Mouse (Mus musculus) liver, adult 2 months (tissue): ENCODE data around the gene Hoxd4. TPM values are rescaled to one million over a fixed set of nuclear protein-coding genes. Genes with fewer than 3 reads are reported as not detected.

Experiments used
- DNase-seq: peaks from one replicate; pipeline ENCODE4 v3.0.0-alpha.2; 2011; ENCODE audit warnings: low read depth, low spot score; ENCODE audit errors: extremely low read depth
- H3K27ac ChIP-seq: fragments of 200-500 bp; replicated peaks from 2 replicates; pipeline ENCODE4 v1.5.1; 2012; ENCODE audit warnings: low read depth, mild to moderate bottlenecking, control low read depth, inconsistent platforms, low read length; ENCODE audit not compliant: insufficient read depth
- H3K27me3 ChIP-seq: fragments of 200-500 bp; 2 replicates; pipeline ENCODE4 v1.6.1; 2012; ENCODE audit warnings: mild to moderate bottlenecking, moderate library complexity, low read length, inconsistent platforms; ENCODE audit not compliant: control insufficient read depth, insufficient read depth
- H3K36me3 ChIP-seq: fragments of 200-500 bp; 2 replicates; pipeline ENCODE4 v1.6.1; 2012; ENCODE audit warnings: low read length, inconsistent platforms; ENCODE audit not compliant: control insufficient read depth, insufficient read depth
- H3K4me1 ChIP-seq: fragments of 200-500 bp; 2 replicates; pipeline ENCODE4 v1.6.1; 2011; ENCODE audit warnings: low read length; ENCODE audit not compliant: control insufficient read depth, insufficient read depth
- H3K4me3 ChIP-seq: fragments of 200-500 bp; 2 replicates; pipeline ENCODE4 v1.5.1; 2011; ENCODE audit warnings: low read depth, mild to moderate bottlenecking, control low read depth, low read length, moderate library complexity; ENCODE audit not compliant: insufficient read depth
- H3K79me2 ChIP-seq: fragments of 200-500 bp; 2 replicates; pipeline ENCODE4 v1.6.1; 2012; ENCODE audit warnings: inconsistent platforms, mild to moderate bottlenecking, low read length, moderate library complexity; ENCODE audit not compliant: control insufficient read depth, insufficient read depth
- H3K9ac ChIP-seq: fragments of 200-500 bp; 2 replicates; pipeline ENCODE4 v1.6.1; 2012; ENCODE audit warnings: low read depth, mild to moderate bottlenecking, control low read depth, inconsistent platforms, low read length
- CTCF ChIP-seq: fragments of 200-500 bp; IDR thresholded peaks from 2 replicates; pipeline ENCODE4 v1.5.1; 2011; ENCODE audit warnings: low read depth, low read length, control low read depth
- POLR2A ChIP-seq: fragments of 200-500 bp; IDR thresholded peaks from 2 replicates; pipeline ENCODE4 v1.6.1; 2011; ENCODE audit warnings: low read length, control low read depth; ENCODE audit not compliant: insufficient read depth; ENCODE audit errors: extremely low read depth
- WGBS: fragments of 180-500 bp; shearing (Covaris S2); methylation state at CpG from one replicate; pipeline ENCODE4 v1.1.7; 2018; 5-methylcytosine and 5-hydroxymethylcytosine counted together
- polyA plus RNA-seq: library from polyadenylated mRNA; depleted of rRNA; stranded (reverse); fragments of >200 nt; gene quantifications from 2 replicates; pipeline ENCODE4 v1.2.3, GENCODE M21; 2012
- total RNA-seq: library from RNA; depleted of rRNA; stranded (reverse); fragments of >200 nt; gene quantifications from 2 replicates; pipeline ENCODE4 v1.2.3, GENCODE M21; 2014

The Hoxd4 gene
- total and polyA plus RNA-seq, 2 experiments, result 0.05 to 0.09 TPM

GRCm38 (mm10) chr2:74738623-74739475 is 27.1 kb downstream of the Hoxd4 start:
- Histone ChIP-seq H3K4me3 (no peak overlapping the region), H3K27ac (no peak overlapping the region), H3K79me2 (no peaks in the 10 kb centered on the region), H3K27me3 (peaks cover 48% of the 10 kb centered on the region), H3K9ac (no peak overlapping the region), H3K4me1 (no peaks in the 10 kb centered on the region), H3K36me3 (no peaks in the 10 kb centered on the region)
- 4% methylated on average over 20 of the region's 20 CpGs for WGBS
- TF ChIP-seq POLR2A (no peak), CTCF (no peak)
- DNase-seq, result no peak

GRCm38 (mm10) chr2:74739476-74739800 is 27.7 kb downstream of the Hoxd4 start:
- no peaks in the 10 kb centered on the region for H3K4me1 ChIP-seq
- DNase-seq, result no peak
- 17% methylated on average over 2 of the region's 2 CpGs for WGBS
- H3K9ac ChIP-seq, result no peak overlapping the region
- H3K4me3 ChIP-seq, result no peak overlapping the region
- H3K27me3 ChIP-seq, result peaks cover 47% of the 10 kb centered on the region
- H3K79me2 ChIP-seq, result no peaks in the 10 kb centered on the region
- TF ChIP-seq CTCF (no peak), POLR2A (no peak)
- H3K36me3 ChIP-seq, result no peaks in the 10 kb centered on the region
- H3K27ac ChIP-seq, result no peak overlapping the region

- no peak for DNase-seq
- H3K79me2 ChIP-seq, result no peaks in the 10 kb centered on the region
- H3K4me1 ChIP-seq, result no peaks in the 10 kb centered on the region
- TF ChIP-seq POLR2A (no peak), CTCF (no peak)
- H3K9ac ChIP-seq, result no peak overlapping the region
- no peak overlapping the region for H3K27ac ChIP-seq
- WGBS, result 12% methylated on average over 14 of the region's 14 CpGs
- H3K27me3 ChIP-seq, result peaks cover 44% of the 10 kb centered on the region
- no peak overlapping the region for H3K4me3 ChIP-seq
- H3K36me3 ChIP-seq, result no peaks in the 10 kb centered on the region
These were observed 28.1 kb downstream of the Hoxd4 start for GRCm38 (mm10) chr2:74739869-74740268.

GRCm38 (mm10) chr2:74740311-74741091 is 28.8 kb downstream of the Hoxd4 start:
- H3K27me3 ChIP-seq, result peaks cover 40% of the 10 kb centered on the region
- no peaks in the 10 kb centered on the region for H3K4me1 ChIP-seq
- WGBS, result 4% methylated on average over 43 of the region's 43 CpGs
- no peak overlapping the region for H3K4me3 ChIP-seq
- H3K27ac ChIP-seq, result no peak overlapping the region
- no peaks in the 10 kb centered on the region for H3K36me3 ChIP-seq
- H3K9ac ChIP-seq, result no peak overlapping the region
- TF ChIP-seq POLR2A (no peak), CTCF (no peak)
- DNase-seq, result no peak
- no peaks in the 10 kb centered on the region for H3K79me2 ChIP-seq

- TF ChIP-seq CTCF (no peak), POLR2A (no peak)
- Histone ChIP-seq H3K27ac (no peak overlapping the region), H3K27me3 (peaks cover 41% of the 10 kb centered on the region), H3K36me3 (no peaks in the 10 kb centered on the region), H3K79me2 (no peaks in the 10 kb centered on the region), H3K9ac (no peak overlapping the region), H3K4me1 (no peaks in the 10 kb centered on the region), H3K4me3 (no peak overlapping the region)
- DNase-seq, result no peak
- WGBS, result 38% methylated on average over 2 of the region's 3 CpGs
These were observed 29.7 kb downstream of the Hoxd4 start for GRCm38 (mm10) chr2:74741252-74741978.
